Comparison of ENCODE assay signal across 11 mouse cellular contexts in the genomic region with DNA sequence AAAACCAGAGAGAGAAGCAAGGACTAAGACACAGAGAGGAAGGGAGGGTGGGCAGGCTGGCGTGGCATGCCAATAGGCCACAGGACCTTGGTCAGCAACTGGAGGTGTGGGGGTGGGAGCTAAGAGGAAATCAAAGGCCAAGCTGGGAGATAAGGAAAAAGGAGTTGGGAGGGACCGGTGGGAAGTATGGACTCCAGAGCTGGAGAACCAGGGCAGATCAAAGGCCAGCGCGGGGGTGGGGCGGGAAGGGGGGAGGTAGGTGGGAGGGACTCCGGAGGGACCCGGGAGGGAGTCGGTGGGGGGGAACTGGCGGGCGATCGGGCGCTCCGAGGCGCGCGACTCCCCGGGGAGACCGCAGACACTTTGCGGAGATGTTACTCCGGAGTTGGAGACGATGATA. TPM values are rescaled to one million over a fixed set of nuclear protein-coding genes. Genes with fewer than 3 reads are reported as not detected.
DNase-seq lines count a peak whose midpoint lies in the region; ATAC-seq lines count a peak whose summit lies in the region.
"Had no signal": no experiment of that assay in that cellular context is flagged by ENCODE, and none has a peak within 500 bp of the region (broad histone marks: within the 10 kb centered on the region; RNA-seq: fewer than 3 reads in every experiment).

No protein-coding gene starts in this region.

- H3K27me3 ChIP-seq in forebrain, embryonic 10.5 days (ENCODE audit: poor library complexity, severe bottlenecking) = peaks cover 97% of the 10 kb centered on the region
- peaks cover 95% of the 10 kb centered on the region for H3K27me3 ChIP-seq in forebrain, embryonic 13.5 days
- peaks cover 97% of the 10 kb centered on the region for H3K27me3 ChIP-seq in limb, embryonic 13.5 days
- H3K27me3 ChIP-seq in neural tube, embryonic 15.5 days (replicated peaks) = peaks cover 87% of the 10 kb centered on the region

- H3K4me2 ChIP-seq in forebrain, embryonic 13.5 days = no peak overlapping the region
- no peak overlapping the region for H3K4me2 ChIP-seq in limb, embryonic 13.5 days (replicated peaks)
- H3K4me2 ChIP-seq in neural tube, embryonic 15.5 days = peak overlapping the region; percentile 56
- H3K4me2 ChIP-seq: liver, embryonic 15.5 days had no signal

- under 1% methylated on average over 21 of the region's 21 CpGs for WGBS in forebrain, embryonic 10.5 days
- 3% methylated on average over 21 of the region's 21 CpGs for WGBS in forebrain, embryonic 13.5 days
- 1% methylated on average over 21 of the region's 21 CpGs for WGBS in limb, embryonic 13.5 days
- WGBS in neural tube, embryonic 15.5 days = 2% methylated on average over 21 of the region's 21 CpGs

- H3K9me3 ChIP-seq in forebrain, embryonic 10.5 days = 0 out of 2 replicates have a peak, but pooled peaks cover under 1% of the 10 kb centered on the region
- H3K9me3 ChIP-seq in forebrain, embryonic 13.5 days (replicated peaks) = no peaks in the 10 kb centered on the region
- no peaks in the 10 kb centered on the region for H3K9me3 ChIP-seq in limb, embryonic 13.5 days
- H3K9me3 ChIP-seq in neural tube, embryonic 15.5 days (replicated peaks) = no peaks in the 10 kb centered on the region
- H3K9me3 ChIP-seq: liver, embryonic 15.5 days; megakaryocyte, embryonic 14.5 days had no signal

- peak overlapping the region; percentile 38 for H3K4me3 ChIP-seq in forebrain, embryonic 10.5 days
- no peak overlapping the region for H3K4me3 ChIP-seq in forebrain, embryonic 13.5 days
- 0 out of 2 replicates have a peak overlapping the region, but pooled peaks have one; percentile 25 for H3K4me3 ChIP-seq in limb, embryonic 13.5 days
- peak overlapping the region; percentile 30 for H3K4me3 ChIP-seq in neural tube, embryonic 15.5 days (replicated peaks)
- H3K4me3 ChIP-seq: liver, embryonic 15.5 days; megakaryocyte, embryonic 14.5 days had no signal

- H3K9ac ChIP-seq in forebrain, embryonic 13.5 days = no peak overlapping the region
- H3K9ac ChIP-seq in limb, embryonic 13.5 days = no peak overlapping the region
- H3K9ac ChIP-seq in neural tube, embryonic 15.5 days (replicated peaks) = no peak overlapping the region
- H3K9ac ChIP-seq: liver, embryonic 15.5 days had no signal

- H3K27ac ChIP-seq in forebrain, embryonic 10.5 days = no peak overlapping the region
- no peak overlapping the region for H3K27ac ChIP-seq in forebrain, embryonic 13.5 days
- H3K27ac ChIP-seq in limb, embryonic 13.5 days = no peak overlapping the region
- H3K27ac ChIP-seq in neural tube, embryonic 15.5 days (replicated peaks) = no peak overlapping the region
- H3K27ac ChIP-seq: liver, embryonic 15.5 days had no signal

- H3K4me1 ChIP-seq in forebrain, embryonic 10.5 days = peaks cover 16% of the 10 kb centered on the region
- peaks cover 8% of the 10 kb centered on the region for H3K4me1 ChIP-seq in forebrain, embryonic 13.5 days
- peaks cover 9% of the 10 kb centered on the region; the same call in 1 of the 2 replicates for H3K4me1 ChIP-seq in limb, embryonic 13.5 days
- H3K4me1 ChIP-seq in neural tube, embryonic 15.5 days = peaks cover 16% of the 10 kb centered on the region
- H3K4me1 ChIP-seq: liver, embryonic 15.5 days; megakaryocyte, embryonic 14.5 days had no signal

- no peaks in the 10 kb centered on the region for H3K36me3 ChIP-seq in forebrain, embryonic 10.5 days (replicated peaks)
- H3K36me3 ChIP-seq in forebrain, embryonic 13.5 days (ENCODE audit: poor library complexity, severe bottlenecking) = no peaks in the 10 kb centered on the region
- H3K36me3 ChIP-seq in limb, embryonic 13.5 days = no peaks in the 10 kb centered on the region
- no peaks in the 10 kb centered on the region for H3K36me3 ChIP-seq in neural tube, embryonic 15.5 days
- H3K36me3 ChIP-seq: liver, embryonic 15.5 days had no signal

- ATAC-seq in forebrain, embryonic 13.5 days = no peak
- ATAC-seq in limb, embryonic 13.5 days (ENCODE audit: low FRiP score, low read depth) = no peak
- no peak for ATAC-seq in neural tube, embryonic 15.5 days (ENCODE audit: low FRiP score)

- no peak for DNase-seq in forebrain, embryonic 10.5 days (ENCODE audit: extremely low spot score, low spot score)
- peak; percentile 42 for DNase-seq in kidney, postnatal 10 days
- no peak for DNase-seq in kidney, postnatal 14 days
- no peak for DNase-seq in urinary bladder, postnatal 10 days (ENCODE audit: low spot score)
- no peak for DNase-seq in adrenal gland, adult 2 months

RNA-seq across cellular contexts. Expression of gene Pax2, which starts 21.7 kb away (rescaled TPM):
- polyA plus RNA-seq in forebrain, embryonic 10.5 days (2016; fragmentation: Nextera tagmentation; extraction: Ambion mirVana) = 0.56 and 0.81 TPM in 2 replicates
- 0.05 TPM in 1 of 2 replicates, not detected in the other for polyA plus RNA-seq in forebrain, embryonic 13.5 days (2015; fragmentation: Nextera tagmentation; extraction: Ambion mirVana)
- 0.04 TPM in 1 of 2 replicates, not detected in the other for polyA plus RNA-seq in limb, embryonic 13.5 days (2015; fragmentation: Nextera tagmentation; extraction: Ambion mirVana)
- 16.5 and 20.5 TPM in 2 replicates for polyA plus RNA-seq in neural tube, embryonic 15.5 days (2015; fragmentation: Nextera tagmentation; extraction: Ambion mirVana)
- total RNA-seq in adrenal gland, adult 2 months (2021) = not detected
- polyA plus RNA-seq in adrenal gland, adult 2 months (2012; rRNA removed) = not detected in 2 replicates
- total RNA-seq: MEL had no signal
- polyA plus RNA-seq: liver, embryonic 15.5 days had no signal
